Mouse (Mus musculus): ENCODE results near the gene Ganab.

GRCm38 (mm10) chr19:8919684-8920072, 21.8 kb downstream of the Ganab start:
- no peak for TF ChIP-seq CTCF (IDR thresholded peaks at IDR 0.05)
- no peak for TF ChIP-seq EP300 (IDR thresholded peaks at IDR 0.05)

Measured in lung, postnatal 0 days (tissue).